Mouse (Mus musculus) liver, embryonic 14.5 days (tissue): ENCODE results near the gene Armc12. TPM values are rescaled to one million over a fixed set of nuclear protein-coding genes. Genes with fewer than 3 reads are reported as not detected.

Source experiments
- ATAC-seq: fragments of 200-750 bp; cut with Nextera tagmentation; 2 replicates; pipeline ENCODE4 v1.8.0; 2017; ENCODE audit warnings: moderate number of reproducible peaks, mild to moderate bottlenecking, moderate library complexity; ENCODE audit not compliant: insufficient read depth
- DNase-seq, 3 experiments: peaks; one replicate each; pipeline ENCODE4 v3.0.0-alpha.2; 2012 to 2013; ENCODE audit warnings: low read depth in 3 of 3, low spot score in 3 of 3
- H3K27ac ChIP-seq: fragments of 300-500 bp; sonication (generic); 2 replicates; pipeline ENCODE4 v1.5.1; 2014; ENCODE audit warnings: moderate library complexity, mild to moderate bottlenecking, control low read depth, inconsistent platforms
- H3K27me3 ChIP-seq: fragments of 300-500 bp; sonication (generic); 2 replicates; pipeline ENCODE4 v1.6.1; 2014; ENCODE audit warnings: mild to moderate bottlenecking, low read length, moderate library complexity; ENCODE audit not compliant: control insufficient read depth, insufficient read depth
- H3K36me3 ChIP-seq: fragments of 300-500 bp; sonication (generic); replicated peaks from 2 replicates; pipeline ENCODE4 v1.6.1; 2014; ENCODE audit warnings: low read depth; ENCODE audit not compliant: control insufficient read depth, insufficient read depth
- H3K4me1 ChIP-seq, 2 experiments: fragments of 200-500 bp in 1 of 2; fragments of 300-500 bp in 1 of 2; sonication (generic) in 1 of 2; replicated peaks; 2 replicates each; pipeline ENCODE4 v1.6.1; 2012 to 2014; ENCODE audit warnings: antibody characterized with exemption in 1 of 2, inconsistent platforms in 1 of 2, low read length in 1 of 2; ENCODE audit not compliant: control insufficient read depth in 2 of 2, insufficient read depth in 2 of 2
- H3K4me2 ChIP-seq: fragments of 300-500 bp; sonication (generic); 2 replicates; pipeline ENCODE4 v1.6.1; 2014; ENCODE audit warnings: low read depth, mild to moderate bottlenecking, control low read depth, moderate library complexity
- H3K4me3 ChIP-seq, 2 experiments: fragments of 200-500 bp in 1 of 2; fragments of 300-500 bp in 1 of 2; sonication (generic) in 1 of 2; 2 replicates each; pipeline ENCODE4 v1.5.1; 2012 to 2014; ENCODE audit warnings: low read depth in 2 of 2, low read length in 2 of 2, mild to moderate bottlenecking in 2 of 2, control low read depth in 1 of 2, inconsistent platforms in 1 of 2, moderate library complexity in 1 of 2; ENCODE audit not compliant: insufficient read depth in 1 of 2
- H3K9ac ChIP-seq: fragments of 300-500 bp; sonication (generic); replicated peaks from 2 replicates; pipeline ENCODE4 v1.6.1; 2014; ENCODE audit warnings: mild to moderate bottlenecking, control low read depth, moderate library complexity
- H3K9me3 ChIP-seq: fragments of 300-500 bp; sonication (generic); 2 replicates; pipeline ENCODE4 v1.6.1; 2016; ENCODE audit warnings: low read length, mixed read lengths; ENCODE audit not compliant: control insufficient read depth
- CTCF ChIP-seq: IDR thresholded peaks from 2 replicates; pipeline ENCODE4 v1.5.1; 2016; ENCODE audit warnings: antibody characterized with exemption, low read depth, control low read depth
- EP300 ChIP-seq: IDR thresholded peaks from 2 replicates; pipeline ENCODE4 v1.6.1; 2016; ENCODE audit warnings: antibody characterized with exemption, low read depth
- WGBS: fragments of 180-500 bp; shearing (Covaris S2); extraction: QIAGEN DNeasy Blood & Tissue Kit; methylation state at CpG from one replicate; pipeline ENCODE4 v1.1.7; 2014; ENCODE audit not compliant: insufficient replicate concordance; 5-methylcytosine and 5-hydroxymethylcytosine counted together
- polyA plus RNA-seq, 2 experiments: library from polyadenylated mRNA; depleted of rRNA in 1 of 2; stranded (reverse) in 1 of 2; unstranded in 1 of 2; fragments of >200 nt; fragmentation: Nextera tagmentation in 1 of 2; extraction: Ambion mirVana in 1 of 2; gene quantifications; 2 replicates each; pipeline versions ENCODE4 v1.2.1 to v1.2.3; 2012 to 2014

The Armc12 gene
- polyA plus RNA-seq, 2 experiments, result 0.03 TPM; not detected in 1

DNA sequence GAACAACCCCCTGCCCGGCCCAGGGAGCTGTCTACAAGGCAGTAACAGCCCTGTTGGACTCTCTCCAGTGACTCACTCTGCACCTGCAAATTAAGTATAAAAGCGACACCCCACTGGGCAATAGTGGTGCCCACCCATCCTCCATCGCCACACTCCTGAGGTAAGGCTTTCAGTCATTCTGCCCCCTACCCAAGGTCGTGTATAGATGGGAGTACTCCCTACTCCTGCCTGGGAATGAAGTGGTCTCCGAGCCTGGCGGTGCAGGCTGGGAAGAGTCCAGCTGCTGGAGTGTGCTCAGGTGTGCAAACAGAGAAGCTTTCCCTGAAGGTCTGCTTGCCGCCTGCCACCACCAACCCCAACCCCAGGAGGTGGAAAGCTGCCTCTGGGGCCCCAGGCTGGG, 31.0 kb downstream of the Armc12 start:
- no peak overlapping the region for H3K4me2 ChIP-seq
- no peak overlapping the region for H3K9ac ChIP-seq
- no peaks in the 10 kb centered on the region for H3K27me3 ChIP-seq
- DNase-seq (no peak), ATAC-seq (no peak)
- H3K9me3 ChIP-seq, result no peaks in the 10 kb centered on the region
- no peak overlapping the region for H3K27ac ChIP-seq
- TF ChIP-seq CTCF, result no peak
- no peak for TF ChIP-seq EP300
- H3K4me3 ChIP-seq, result no peak overlapping the region
- whole genome bisulfite sequencing, result 43% methylated on average over 7 of the region's 7 CpGs
- no peaks in the 10 kb centered on the region for H3K36me3 ChIP-seq
- peaks cover 0 to 2% of the 10 kb centered on the region in 2 experiments; a peak in 2 of 4 replicates for H3K4me1 ChIP-seq

DNA sequence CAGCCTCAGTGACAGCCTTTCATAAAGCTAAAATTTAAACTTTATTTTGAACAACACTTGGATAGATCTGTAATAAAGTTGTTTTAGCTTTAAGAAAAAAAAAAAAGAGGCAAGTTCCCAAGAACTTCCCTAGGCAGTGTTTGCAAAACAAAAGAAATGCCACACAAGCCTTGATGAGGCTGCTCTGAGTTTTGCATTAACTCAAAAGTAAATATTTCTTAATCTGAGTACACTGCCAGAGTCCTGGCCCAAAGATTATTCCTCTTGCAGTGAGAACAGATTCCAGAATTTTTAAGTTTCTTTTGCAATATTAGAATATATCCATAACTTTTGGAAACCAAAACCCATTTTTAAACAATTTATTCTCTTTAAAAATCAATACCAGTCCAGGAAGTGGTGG, 34.6 kb downstream of the Armc12 start:
- Histone ChIP-seq H3K9me3 (no peaks in the 10 kb centered on the region), H3K36me3 (no peaks in the 10 kb centered on the region), H3K9ac (no peak overlapping the region), H3K27ac (no peak overlapping the region), H3K4me3 (no peak overlapping the region), H3K4me2 (no peak overlapping the region), H3K4me1 (no peaks in the 10 kb centered on the region), H3K27me3 (no peaks in the 10 kb centered on the region)
- DNase-seq (no peak), ATAC-seq (no peak)
- TF ChIP-seq CTCF (no peak), EP300 (no peak)

DNA sequence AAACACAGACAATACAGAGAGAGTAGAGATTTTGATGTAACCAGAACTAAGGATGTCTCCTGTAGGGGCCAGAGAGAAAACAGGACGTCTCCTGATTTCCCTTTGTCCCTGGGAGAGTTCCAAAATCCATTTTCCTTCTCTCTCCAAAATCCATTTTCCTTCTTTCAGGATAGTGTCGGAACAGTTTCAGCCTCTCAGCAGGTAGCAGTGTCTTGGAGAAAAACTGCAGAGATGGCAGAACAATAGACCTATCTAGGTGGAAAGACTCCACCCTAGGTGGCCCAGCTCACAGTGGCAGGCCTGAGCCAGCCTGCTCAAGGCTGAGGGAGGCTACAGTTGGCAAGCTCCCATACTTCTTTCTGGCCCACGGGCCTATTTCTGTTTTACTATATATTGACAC, 36.9 kb downstream of the Armc12 start:
- no peaks in the 10 kb centered on the region for H3K4me1 ChIP-seq
- H3K36me3 ChIP-seq, result no peaks in the 10 kb centered on the region
- ATAC-seq, result no peak
- no peaks in the 10 kb centered on the region for H3K27me3 ChIP-seq
- whole genome bisulfite sequencing, result 28% methylated on average over 3 of the region's 3 CpGs
- H3K9me3 ChIP-seq, result no peaks in the 10 kb centered on the region
- DNase-seq, result no peak
- TF ChIP-seq CTCF (no peak), EP300 (no peak)
- H3K27ac ChIP-seq, result no peak overlapping the region
- no peak overlapping the region for H3K9ac ChIP-seq
- no peak overlapping the region for H3K4me2 ChIP-seq
- no peak overlapping the region for H3K4me3 ChIP-seq

DNA sequence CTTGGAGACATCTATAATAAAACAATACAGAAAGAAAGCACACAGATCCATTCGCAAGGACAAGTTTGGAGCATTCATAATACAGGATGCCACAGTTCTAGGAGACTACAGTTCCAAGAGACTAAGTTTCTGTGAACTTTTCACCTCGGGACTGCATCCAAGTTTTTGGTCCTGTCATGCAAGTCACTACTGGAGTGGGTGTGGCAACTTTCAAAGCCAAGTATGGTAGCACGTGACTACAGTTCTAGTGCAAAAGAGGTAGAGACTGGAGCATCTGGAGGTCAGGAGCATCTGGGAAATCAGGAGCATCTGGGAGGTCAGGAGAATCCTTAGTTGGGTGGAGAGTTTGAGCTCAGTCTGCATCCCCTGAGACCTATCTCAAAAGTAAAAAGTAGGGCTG, 41.3 kb downstream of the Armc12 start:
- Histone ChIP-seq H3K4me1 (0 out of 4 replicates have a peak, but pooled peaks cover 0 to 2% of the 10 kb centered on the region in 2 experiments), H3K4me2 (no peak overlapping the region), H3K27ac (no peak overlapping the region), H3K4me3 (no peak overlapping the region), H3K36me3 (no peaks in the 10 kb centered on the region), H3K9ac (no peak overlapping the region), H3K9me3 (no peaks in the 10 kb centered on the region), H3K27me3 (no peaks in the 10 kb centered on the region)
- 64% methylated on average over 3 of the region's 3 CpGs for WGBS
- ATAC-seq (no peak), DNase-seq (no peak)
- TF ChIP-seq CTCF (no peak), EP300 (no peak)

DNA sequence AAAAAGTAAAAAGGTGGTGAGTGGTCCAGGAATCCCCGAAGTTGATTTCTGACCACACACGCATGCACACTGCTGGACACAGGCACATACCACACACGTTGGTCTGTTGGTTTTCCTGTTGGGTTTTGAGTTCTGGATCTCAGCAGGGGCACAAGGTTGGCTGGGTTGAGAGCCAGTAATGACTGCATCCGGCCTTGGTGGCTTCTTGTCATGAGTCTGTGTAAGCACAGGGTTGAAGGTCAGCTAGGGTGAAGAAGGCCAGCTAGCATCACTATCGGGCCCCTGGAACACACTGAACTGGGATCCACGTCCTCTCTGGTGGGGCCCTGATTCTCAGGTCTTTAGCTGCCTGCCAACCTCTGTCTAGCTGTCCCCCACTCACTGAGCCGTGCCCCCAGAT, 41.9 kb downstream of the Armc12 start:
- Histone ChIP-seq H3K27ac (no peak overlapping the region), H3K27me3 (no peaks in the 10 kb centered on the region), H3K9me3 (no peaks in the 10 kb centered on the region), H3K36me3 (no peaks in the 10 kb centered on the region), H3K4me2 (no peak overlapping the region), H3K9ac (no peak overlapping the region), H3K4me3 (no peak overlapping the region), H3K4me1 (0 out of 4 replicates have a peak, but pooled peaks cover 0 to 2% of the 10 kb centered on the region in 2 experiments)
- WGBS, result 53% methylated on average over 7 of the region's 7 CpGs
- TF ChIP-seq EP300 (no peak), CTCF (no peak)
- DNase-seq, result no peak
- ATAC-seq, result no peak
